In the genomic region with DNA sequence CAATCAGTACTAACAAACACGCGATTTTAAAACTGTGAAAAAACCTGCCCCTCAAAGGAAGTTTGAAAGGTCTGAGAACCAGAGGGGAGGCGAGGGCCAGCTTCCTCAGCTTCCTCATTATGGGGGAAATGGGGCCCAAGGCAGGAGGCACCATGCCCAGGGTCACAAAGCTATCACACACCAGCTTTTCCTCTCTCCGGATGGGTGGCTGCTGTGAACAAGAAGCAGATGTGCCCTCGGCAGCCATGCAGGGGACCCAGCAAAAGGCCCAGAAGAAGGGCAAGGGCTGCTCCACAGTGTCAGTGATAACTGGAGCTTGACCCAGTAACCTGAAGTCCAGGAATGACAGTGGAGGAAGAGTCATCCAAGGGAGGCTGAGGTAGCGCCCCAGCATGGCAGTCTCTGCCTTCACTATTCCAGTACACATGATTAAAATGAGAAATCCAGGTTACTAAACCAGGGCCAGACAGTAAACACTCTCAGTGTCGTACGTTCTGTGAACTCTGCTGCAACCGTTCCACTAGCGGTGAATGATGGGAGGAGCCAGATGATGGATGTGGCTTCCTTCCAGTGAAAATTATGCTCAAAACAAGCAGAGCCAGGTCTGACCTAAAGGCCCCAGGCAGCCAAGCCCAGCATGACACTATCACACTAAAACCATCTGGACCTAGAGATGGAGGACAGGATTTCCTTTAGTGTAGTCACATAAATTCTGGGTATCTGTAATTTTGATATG, we compare ENCODE assay signal across 8 mouse cellular contexts. TPM values are rescaled to one million over a fixed set of nuclear protein-coding genes. Genes with fewer than 3 reads are reported as not detected.
A peak's percentile ranks its signal among the peaks of the same experiment; 100 is the strongest.
DNase-seq lines count a peak whose midpoint lies in the region; ATAC-seq and TF ChIP-seq lines count a peak whose summit lies in the region.

No protein-coding gene starts in this region.

- WGBS in hindbrain, embryonic 13.5 days, result 59% methylated on average over 10 of the region's 10 CpGs
- WGBS in liver, embryonic 13.5 days (ENCODE audit: insufficient replicate concordance), result 18% methylated on average over 10 of the region's 10 CpGs
- 85% methylated on average over 10 of the region's 10 CpGs for WGBS in midbrain, embryonic 15.5 days

- DNase-seq in layer of hippocampus, adult 2 months (ENCODE audit: low spot score in 2 of 2), result no peak
- DNase-seq in layer of hippocampus, adult 18-20 months (ENCODE audit: low spot score in 2 of 2), result no peak
- peak; percentile 31 for DNase-seq in brain, embryonic 14.5 days (ENCODE audit: low read depth)
- DNase-seq in liver, embryonic 13.5 days, result no peak
- DNase-seq in spleen, postnatal 36 days (ENCODE audit: low spot score in 2 of 2), result peak; percentile 71
- no peak for DNase-seq in right cerebral cortex, postnatal 36 days (ENCODE audit: low spot score in 2 of 2)

- peak overlapping the region; percentile 20; the same call in 1 of the 2 replicates for H3K27ac ChIP-seq in layer of hippocampus, adult 2 months
- H3K27ac ChIP-seq in hindbrain, embryonic 13.5 days, result peak overlapping the region; percentile 9
- peak overlapping the region; percentile 79 for H3K27ac ChIP-seq in liver, embryonic 13.5 days
- H3K27ac ChIP-seq in midbrain, embryonic 15.5 days, result no peak overlapping the region

- H3K36me3 ChIP-seq in hindbrain, embryonic 13.5 days, result peaks cover 14% of the 10 kb centered on the region
- peaks cover 14% of the 10 kb centered on the region; the same call in 1 of the 2 replicates for H3K36me3 ChIP-seq in liver, embryonic 13.5 days
- no peaks in the 10 kb centered on the region for H3K36me3 ChIP-seq in midbrain, embryonic 15.5 days (replicated peaks)

- ATAC-seq in hindbrain, embryonic 13.5 days (ENCODE audit: low FRiP score), result no peak
- peak; percentile 62 for ATAC-seq in liver, embryonic 13.5 days (ENCODE audit: low read depth)
- no peak for ATAC-seq in midbrain, embryonic 15.5 days (replicated peaks)

- no peak overlapping the region for H3K4me3 ChIP-seq in layer of hippocampus, adult 2 months
- no peak overlapping the region for H3K4me3 ChIP-seq in hindbrain, embryonic 13.5 days
- no peak overlapping the region for H3K4me3 ChIP-seq in liver, embryonic 13.5 days (replicated peaks)
- H3K4me3 ChIP-seq in midbrain, embryonic 15.5 days, result no peak overlapping the region

- TF ChIP-seq POLR2A in brain, embryonic 14.5 days (IDR thresholded peaks at IDR 0.05; ENCODE audit: borderline replicate concordance, extremely low read depth, insufficient read depth, insufficient read length, poor library complexity, severe bottlenecking), result no peak

- H3K27me3 ChIP-seq in hindbrain, embryonic 13.5 days, result no peaks in the 10 kb centered on the region
- H3K27me3 ChIP-seq in liver, embryonic 13.5 days, result no peaks in the 10 kb centered on the region
- no peaks in the 10 kb centered on the region for H3K27me3 ChIP-seq in midbrain, embryonic 15.5 days (replicated peaks)

- no peak overlapping the region for H3K4me2 ChIP-seq in hindbrain, embryonic 13.5 days
- peak overlapping the region; percentile 32 for H3K4me2 ChIP-seq in liver, embryonic 13.5 days
- H3K4me2 ChIP-seq in midbrain, embryonic 15.5 days, result no peak overlapping the region

- no peak for TF ChIP-seq CTCF in layer of hippocampus, adult 2 months (conservative IDR thresholded peaks at IDR 0.05)
- TF ChIP-seq CTCF in brain, embryonic 14.5 days (IDR thresholded peaks at IDR 0.05; ENCODE audit: borderline replicate concordance, extremely low read depth, insufficient read depth, insufficient read length), result no peak

- peaks cover 26% of the 10 kb centered on the region for H3K4me1 ChIP-seq in hindbrain, embryonic 13.5 days (replicated peaks)
- H3K4me1 ChIP-seq in liver, embryonic 13.5 days (replicated peaks), result peaks cover 92% of the 10 kb centered on the region
- H3K4me1 ChIP-seq in midbrain, embryonic 15.5 days, result no peaks in the 10 kb centered on the region

- H3K9me3 ChIP-seq in hindbrain, embryonic 13.5 days, result no peaks in the 10 kb centered on the region
- H3K9me3 ChIP-seq in liver, embryonic 13.5 days (replicated peaks), result no peaks in the 10 kb centered on the region
- H3K9me3 ChIP-seq in midbrain, embryonic 15.5 days, result no peaks in the 10 kb centered on the region

- H3K9ac ChIP-seq in hindbrain, embryonic 13.5 days, result no peak overlapping the region
- H3K9ac ChIP-seq in liver, embryonic 13.5 days, result peak overlapping the region; percentile 5
- H3K9ac ChIP-seq in midbrain, embryonic 15.5 days, result no peak overlapping the region

RNA-seq across cellular contexts. Expression of a gene that starts 31.5 kb away (rescaled TPM):
- total RNA-seq in layer of hippocampus, adult 2 months (2021), result 1 to 10 TPM; 2.0 to 2.1 TPM
- total RNA-seq in layer of hippocampus, adult 18-20 months (2021), result 1 to 10 TPM in 1 of 2 experiments, under 1 TPM in 1; 0.91 to 1.7 TPM
- polyA plus RNA-seq in brain, embryonic 14.5 days (2012; rRNA removed), result 2.2 and 4.1 TPM in 2 replicates
- polyA plus RNA-seq in hindbrain, embryonic 13.5 days (2015; fragmentation: Nextera tagmentation; extraction: Ambion mirVana), result 1.1 and 1.9 TPM in 2 replicates
- 0.15 and 0.20 TPM in 2 replicates for polyA plus RNA-seq in liver, embryonic 13.5 days (2015; fragmentation: Nextera tagmentation; extraction: Ambion mirVana)
- 1.1 and 1.7 TPM in 2 replicates for polyA plus RNA-seq in midbrain, embryonic 15.5 days (2015; fragmentation: Nextera tagmentation; extraction: Ambion mirVana)

RNA-seq across cellular contexts. Expression of a gene that starts 42.1 kb away (rescaled TPM):
- 10 to 100 TPM; 27.0 to 30.0 TPM for total RNA-seq in layer of hippocampus, adult 2 months (2021)
- total RNA-seq in layer of hippocampus, adult 18-20 months (2021), result 10 to 100 TPM; 30.5 to 33.7 TPM
- 87.7 and 95.4 TPM in 2 replicates for polyA plus RNA-seq in brain, embryonic 14.5 days (2012; rRNA removed)
- 76.4 and 77.0 TPM in 2 replicates for polyA plus RNA-seq in hindbrain, embryonic 13.5 days (2015; fragmentation: Nextera tagmentation; extraction: Ambion mirVana)
- polyA plus RNA-seq in liver, embryonic 13.5 days (2015; fragmentation: Nextera tagmentation; extraction: Ambion mirVana), result 32.9 and 37.5 TPM in 2 replicates
- 68.9 and 75.2 TPM in 2 replicates for polyA plus RNA-seq in midbrain, embryonic 15.5 days (2015; fragmentation: Nextera tagmentation; extraction: Ambion mirVana)

Comparison
In these comparisons a context has a peak if more than half of its experiments do, and no peak if none do; other contexts are left out.
1. DNase-seq: peak in brain, embryonic 14.5 days (single experiment) and spleen, postnatal 36 days (2 of 2); none in layer of hippocampus, adult 2 months (0 of 2), layer of hippocampus, adult 18-20 months (0 of 2), liver, embryonic 13.5 days (single experiment) and right cerebral cortex, postnatal 36 days (0 of 2).